Mouse (Mus musculus) left cerebral cortex, postnatal 36 days (tissue): ENCODE results near the gene Tmem251. TPM values are rescaled to one million over a fixed set of nuclear protein-coding genes. Genes with fewer than 3 reads are reported as not detected.

Experiments used
- DNase-seq, 2 experiments: peaks; one replicate each; pipeline ENCODE4 v3.0.0; 2021 to 2022; ENCODE audit warnings: low spot score in 2 of 2, mixed read lengths in 1 of 2
- intact Hi-C: fragments of 180-260 bp; cut with DNase I; formaldehyde crosslinking; loops from one replicate; pipeline ENCODE4 v1.15.1; 2025
- total RNA-seq, 2 experiments: library from RNA; stranded (reverse); gene quantifications; 2 replicates each; pipeline ENCODE4 v1.2.3; 2021

Gene Tmem251
- total RNA-seq, 2 experiments from 2014 or later, result 5.4 TPM

GRCm38 (mm10) chr12:102742056-102742455 is 1.5 kb upstream of the Tmem251 start:
- intact Hi-C loops, result no loop called here
- no peak for DNase-seq

GRCm38 (mm10) chr12:102743036-102743588 is 450 bp upstream of the Tmem251 start:
- intact Hi-C loops, result no loop called here
- DNase-seq, result no peak

GRCm38 (mm10) chr12:102744839-102745238 is 1.3 kb downstream of the Tmem251 start:
- DNase-seq, result no peak
- intact Hi-C loops, result no loop called here

- no peak for DNase-seq
- intact Hi-C loops, result no loop called here
Measured at GRCm38 (mm10) chr12:102748256-102748655, 4.7 kb downstream of the Tmem251 start.

GRCm38 (mm10) chr12:102756304-102756703 is 12.7 kb downstream of the Tmem251 start:
- intact Hi-C loops, result no loop called here
- no peak for DNase-seq

GRCm38 (mm10) chr12:102757055-102757688 is 13.6 kb downstream of the Tmem251 start:
- intact Hi-C loops, result no loop called here
- DNase-seq, result no peak

GRCm38 (mm10) chr12:102757689-102758402 is 14.3 kb downstream of the Tmem251 start, which contains the start of the genes Gm28051, Gon7 and Ubr7:
Gene Gm28051 (minus strand): TSS chr12:102757765.
Gene Gon7 (minus strand): TSS chr12:102757803.
Gene Ubr7 (plus strand): TSS chr12:102757967.
- intact Hi-C loops, result no loop called here
- peak; percentile 97 to 98 for DNase-seq

GRCm38 (mm10) chr12:102758403-102758756 is 14.8 kb downstream of the Tmem251 start, which contains the start of gene Gm20604:
Gene Gm20604 (minus strand): TSS chr12:102758672.
- intact Hi-C loops, result no loop called here
- DNase-seq, result no peak

GRCm38 (mm10) chr12:102758936-102759335 is 15.4 kb downstream of the Tmem251 start:
- DNase-seq, result no peak
- intact Hi-C loops, result no loop called here

GRCm38 (mm10) chr12:102761668-102762067 is 18.1 kb downstream of the Tmem251 start:
- DNase-seq, result no peak
- intact Hi-C loops, result no loop called here

- intact Hi-C loops, result no loop called here
- no peak for DNase-seq
Measured at GRCm38 (mm10) chr12:102763696-102764095, 20.1 kb downstream of the Tmem251 start.

GRCm38 (mm10) chr12:102769000-102769399 is 25.4 kb downstream of the Tmem251 start:
- no peak for DNase-seq
- intact Hi-C loops, result no loop called here

GRCm38 (mm10) chr12:102771601-102772000 is 28.0 kb downstream of the Tmem251 start:
- no peak for DNase-seq
- intact Hi-C loops, result no loop called here

GRCm38 (mm10) chr12:102772676-102773075 is 29.1 kb downstream of the Tmem251 start:
- intact Hi-C loops, result no loop called here
- DNase-seq, result no peak

- no peak for DNase-seq
- intact Hi-C loops, result no loop called here
Measured at GRCm38 (mm10) chr12:102776035-102776434, 32.5 kb downstream of the Tmem251 start.

GRCm38 (mm10) chr12:102778151-102778550 is 34.6 kb downstream of the Tmem251 start:
- intact Hi-C loops, result no loop called here

GRCm38 (mm10) chr12:102779452-102779851 is 35.9 kb downstream of the Tmem251 start:
- DNase-seq, result no peak
- intact Hi-C loops, result no loop called here

More at GRCm38 (mm10) chr12:102778151-102778550, 34.6 kb downstream of the Tmem251 start:
- DNase-seq, result no peak

- intact Hi-C loops, result loop anchor here (10.0 kb wide), 1 partner anchor 282 kb away; no protein-coding TSS in a partner anchor
- DNase-seq, result no peak
Measured at GRCm38 (mm10) chr12:102782841-102783240, 39.3 kb downstream of the Tmem251 start.

GRCm38 (mm10) chr12:102784899-102785592 is 41.5 kb downstream of the Tmem251 start:
- no peak for DNase-seq
- intact Hi-C loops, result loop anchor here (10.0 kb wide), 1 partner anchor 280 kb away; no protein-coding TSS in a partner anchor

- no peak for DNase-seq
- intact Hi-C loops, result loop anchor here (10.0 kb wide), 1 partner anchor 279 kb away; no protein-coding TSS in a partner anchor
Measured at GRCm38 (mm10) chr12:102785593-102785985, 42.0 kb downstream of the Tmem251 start.
